Mouse (Mus musculus) layer of hippocampus, adult 2 months (tissue): ENCODE data around the gene A630095N17Rik. TPM values are rescaled to one million over a fixed set of nuclear protein-coding genes. Genes with fewer than 3 reads are reported as not detected.

Experiments
- DNase-seq, 2 experiments: peaks; one replicate each; pipeline ENCODE4 v3.0.0; 2022; ENCODE audit warnings: low spot score in 2 of 2
- H3K27ac ChIP-seq: fragments of 200-600 bp; 2 replicates; pipeline ENCODE4 v1.8.1; 2022
- H3K4me3 ChIP-seq: fragments of 200-600 bp; 2 replicates; pipeline ENCODE4 v1.8.1; 2022; ENCODE audit warnings: mild to moderate bottlenecking
- CTCF ChIP-seq: fragments of 200-600 bp; conservative IDR thresholded peaks from 2 replicates; pipeline ENCODE4 v1.8.1; 2022; ENCODE audit warnings: antibody characterized with exemption, mild to moderate bottlenecking, moderate library complexity
- microRNA-seq, 2 experiments: library from miRNA; unstranded; fragments of <30 nt; microRNA quantifications; one replicate each; pipeline ENCODE4 v1.2.0; 2021
- total RNA-seq, 2 experiments: library from RNA; stranded (reverse); gene quantifications; 2 replicates each; pipeline ENCODE4 v1.2.3; 2021

A630095N17Rik gene
- total RNA-seq, 2 experiments from 2014 or later: not detected

GRCm38 (mm10) chr1:75191622-75192402 lies 40.1 kb downstream of the A630095N17Rik start, which contains the start of the genes Ankzf1 and Atg9a:
Ankzf1 (plus strand) TSS chr1:75192151.
Atg9a (minus strand) TSS chr1:75192196.
- TF ChIP-seq CTCF: peak; percentile 16; the same call in 1 of the 2 replicates

GRCm38 (mm10) chr1:75191258-75191621 lies 40.7 kb downstream of the A630095N17Rik start:
- TF ChIP-seq CTCF: no peak
- H3K4me3 ChIP-seq: peak overlapping the region; percentile 70
- no peak for DNase-seq

More at GRCm38 (mm10) chr1:75191622-75192402, 40.1 kb downstream of the A630095N17Rik start, which contains the start of the genes Ankzf1 and Atg9a:
- Histone ChIP-seq H3K4me3 (peak within 1 kb of the TSS; percentile 70), H3K27ac (peak within 1 kb of the TSS; percentile 99)
- DNase-seq: peak; percentile 94 to 99

GRCm38 (mm10) chr1:75190577-75190976 lies 41.3 kb downstream of the A630095N17Rik start:
- Histone ChIP-seq H3K27ac (0 out of 2 replicates have a peak overlapping the region, but pooled peaks have one; percentile 99), H3K4me3 (peak overlapping the region; percentile 70)
- DNase-seq: no peak
- TF ChIP-seq CTCF: no peak

More at GRCm38 (mm10) chr1:75191258-75191621, 40.7 kb downstream of the A630095N17Rik start:
- H3K27ac ChIP-seq: peak overlapping the region; percentile 99

DNA sequence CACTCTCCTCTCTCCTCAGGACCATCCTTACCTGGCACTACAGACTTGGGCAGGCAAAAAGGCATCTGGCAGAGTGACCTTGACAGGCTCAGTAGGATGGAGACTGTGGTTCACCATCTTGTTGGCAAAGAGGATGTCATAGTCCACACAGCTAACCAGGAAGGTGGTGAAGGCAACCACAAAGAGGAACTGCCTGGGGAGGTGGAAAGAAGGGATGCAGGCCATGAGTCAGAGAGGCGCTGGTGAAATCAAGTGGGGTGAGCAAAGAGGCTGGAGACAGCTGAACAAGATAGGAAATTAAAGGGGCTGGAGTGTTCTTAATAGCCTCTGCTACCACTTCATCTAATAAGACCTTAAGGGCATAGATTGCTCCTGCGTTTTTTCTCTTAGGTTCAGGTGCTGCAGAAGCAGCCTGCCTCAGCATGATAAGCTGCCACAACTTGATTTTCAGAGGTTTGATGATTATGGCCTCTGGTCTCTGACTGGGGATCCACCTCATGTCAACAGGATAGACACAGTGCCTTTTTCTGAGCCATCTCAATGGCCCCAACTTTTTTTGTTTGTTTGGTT lies 43.9 kb downstream of the A630095N17Rik start:
- DNase-seq: no peak

DNA sequence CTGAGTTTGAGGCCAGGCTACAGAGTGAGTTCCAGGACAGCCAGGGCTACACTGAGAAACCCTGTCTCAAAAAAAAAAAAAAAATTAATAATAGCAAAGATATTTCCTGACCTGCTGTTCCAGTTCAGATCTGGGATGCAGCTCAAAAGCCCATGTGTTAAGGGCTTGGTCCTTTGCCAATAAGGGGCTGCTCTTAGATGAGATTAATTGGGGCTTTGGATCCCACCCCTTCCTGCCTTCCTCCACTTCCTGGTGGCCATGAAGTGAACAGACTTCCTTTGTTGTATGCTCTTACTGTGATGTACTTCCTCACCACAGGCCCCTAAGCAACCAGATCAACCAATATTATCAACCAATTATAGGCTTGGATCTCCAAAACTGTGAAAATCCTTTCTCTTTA lies 44.8 kb downstream of the A630095N17Rik start:
- no peak for TF ChIP-seq CTCF
- H3K4me3 ChIP-seq: no peak overlapping the region
- H3K27ac ChIP-seq: no peak overlapping the region
- DNase-seq: no peak

More for the DNA sequence above, 43.9 kb downstream of the A630095N17Rik start:
- no peak overlapping the region for H3K27ac ChIP-seq
- no peak overlapping the region for H3K4me3 ChIP-seq
- no peak for TF ChIP-seq CTCF

- Histone ChIP-seq H3K27ac (no peak overlapping the region), H3K4me3 (no peak overlapping the region)
- no peak for DNase-seq
- TF ChIP-seq CTCF: no peak
These were observed 46.4 kb downstream of the A630095N17Rik start for GRCm38 (mm10) chr1:75185495-75185894.

GRCm38 (mm10) chr1:75182160-75182559 lies 49.7 kb downstream of the A630095N17Rik start:
- H3K27ac ChIP-seq: no peak overlapping the region
- peak; percentile 61 for TF ChIP-seq CTCF
- DNase-seq: no peak
- no peak overlapping the region for H3K4me3 ChIP-seq

DNA sequence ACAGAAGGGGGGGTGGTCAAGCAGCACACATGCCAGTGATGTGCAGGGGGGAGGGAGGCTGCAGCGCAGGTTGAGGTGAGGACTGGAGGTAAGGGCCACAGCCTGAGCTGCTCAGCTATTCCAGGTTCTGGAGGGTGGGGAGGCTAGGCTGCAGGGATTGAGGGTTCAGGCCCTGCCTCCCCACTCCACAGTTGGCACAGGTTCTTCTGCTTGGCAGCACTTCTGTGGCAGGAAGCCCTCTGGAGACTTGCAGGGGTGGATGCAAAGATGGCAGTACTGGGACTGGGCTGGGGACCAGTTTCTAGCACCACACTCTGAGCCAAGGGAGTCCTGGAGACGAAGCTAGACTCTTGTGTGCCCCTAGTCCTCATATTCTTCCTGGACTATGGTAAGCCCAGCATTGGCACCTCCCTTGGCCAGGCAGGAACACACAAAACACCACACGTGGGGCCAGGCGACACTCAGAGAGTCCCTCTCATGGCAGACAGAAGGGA lies 50.5 kb downstream of the A630095N17Rik start:
- DNase-seq: no peak
- no peak overlapping the region for H3K4me3 ChIP-seq
- no peak for TF ChIP-seq CTCF
- no peak overlapping the region for H3K27ac ChIP-seq

GRCm38 (mm10) chr1:75180741-75181140 lies 51.2 kb downstream of the A630095N17Rik start:
- H3K27ac ChIP-seq: no peak overlapping the region
- TF ChIP-seq CTCF: no peak
- no peak for DNase-seq
- peak overlapping the region; percentile 77; the same call in 1 of the 2 replicates for H3K4me3 ChIP-seq

DNA sequence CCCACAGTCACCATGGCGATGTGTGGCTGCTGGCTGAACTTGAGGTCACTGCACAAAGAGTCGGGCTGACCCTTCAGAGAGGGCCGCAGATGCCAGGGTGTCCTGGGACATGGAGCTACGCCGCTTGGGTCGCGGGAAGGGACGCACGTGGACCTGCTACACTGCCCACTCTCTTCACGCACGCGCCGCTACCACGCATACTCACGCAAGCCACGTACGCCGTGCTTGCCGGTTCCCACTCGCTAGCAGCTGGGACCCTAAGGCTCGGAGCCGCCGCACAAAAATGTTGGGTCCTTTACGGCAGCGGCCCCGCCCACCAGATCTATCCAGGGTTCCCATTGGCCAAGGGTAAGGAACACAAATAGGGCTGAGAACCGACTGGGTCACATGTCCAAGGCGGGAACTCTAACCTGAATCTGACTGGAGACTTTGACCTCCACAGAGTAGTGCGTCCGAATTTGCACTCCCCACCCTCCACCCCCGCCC lies 51.8 kb downstream of the A630095N17Rik start, which contains the start of gene Abcb6:
TSS of gene Abcb6 (minus strand) at position 288 of the 486 bp plus-strand sequence.
- no peak for TF ChIP-seq CTCF
- Histone ChIP-seq H3K4me3 (peak within 1 kb of the TSS; percentile 77), H3K27ac (peak within 1 kb of the TSS; percentile 82)
- DNase-seq: peak; percentile 86 to 94

- H3K4me3 ChIP-seq: peak overlapping the region; percentile 77
- no peak for TF ChIP-seq CTCF
- peak overlapping the region; percentile 82 for H3K27ac ChIP-seq
- DNase-seq: peak; percentile 44 to 47
These were observed 52.4 kb downstream of the A630095N17Rik start for GRCm38 (mm10) chr1:75179334-75180104.

Small RNA genes lying within 50 kb of the gene (microRNA-seq; reads per million reads assigned to microRNA genes)
- gene Gm27943: 0 reads per million in 2 experiments

Other genes with a start within 250 kb of the A630095N17Rik start
- gene Nhej1, start 106.9 kb downstream of the A630095N17Rik start, total RNA-seq: 1 to 10 TPM; 1.9 to 2.0 TPM
- gene Slc23a3, start 98.2 kb downstream of the A630095N17Rik start, total RNA-seq: under 1 TPM in 1 of 2 experiments, not detected in 1; 0.23 TPM
- 10 to 100 TPM; 31.2 to 32.0 TPM for gene Cnppd1, start 89.4 kb downstream of the A630095N17Rik start, total RNA-seq
- 100 to 1,000 TPM; 178 to 179 TPM for gene Retreg2, start 89.3 kb downstream of the A630095N17Rik start, total RNA-seq
- gene Zfand2b, start 63.5 kb downstream of the A630095N17Rik start, total RNA-seq: 10 to 100 TPM; 31.9 to 41.8 TPM
- 10 to 100 TPM; 26.9 to 31.4 TPM for gene Abcb6, start 51.7 kb downstream of the A630095N17Rik start, total RNA-seq
- gene Ankzf1, start 40.0 kb downstream of the A630095N17Rik start, total RNA-seq: 10 to 100 TPM; 28.4 to 30.4 TPM
- gene Atg9a, start 39.9 kb downstream of the A630095N17Rik start, total RNA-seq: 100 to 1,000 TPM; 106 to 113 TPM
- 10 to 100 TPM; 16.9 to 17.7 TPM for gene Glb1l, start 21.3 kb downstream of the A630095N17Rik start, total RNA-seq
- gene Stk16, start 21.3 kb downstream of the A630095N17Rik start, total RNA-seq: 10 to 100 TPM; 88.6 to 93.7 TPM
- 100 to 1,000 TPM; 533 to 543 TPM for gene Tuba4a, start 12.2 kb downstream of the A630095N17Rik start, total RNA-seq
- gene Dnajb2, start 4.3 kb upstream of the A630095N17Rik start, total RNA-seq: 10 to 100 TPM; 69.6 to 82.8 TPM
- gene Ptprn, start 32.4 kb upstream of the A630095N17Rik start, total RNA-seq: 100 to 1,000 TPM; 395 to 416 TPM
- gene Resp18, start 46.3 kb upstream of the A630095N17Rik start, total RNA-seq: 100 to 1,000 TPM in 1 of 2 experiments, 10 to 100 TPM in 1; 82.5 to 106 TPM
- gene Dnpep, start 85.9 kb upstream of the A630095N17Rik start, total RNA-seq: 10 to 100 TPM; 49.1 to 50.0 TPM
- under 1 TPM; 0.88 to 1.00 TPM for gene Des, start 128.2 kb upstream of the A630095N17Rik start, total RNA-seq
- gene Speg, start 143.2 kb upstream of the A630095N17Rik start, total RNA-seq: 100 to 1,000 TPM; 168 to 179 TPM
- gene Gmppa, start 203.8 kb upstream of the A630095N17Rik start, total RNA-seq: 10 to 100 TPM; 72.9 to 76.0 TPM
- 1 to 10 TPM; 5.5 to 7.1 TPM for gene Asic4, start 218.3 kb upstream of the A630095N17Rik start, total RNA-seq
- 10 to 100 TPM; 80.5 to 86.6 TPM for gene Chpf, start 247.2 kb upstream of the A630095N17Rik start, total RNA-seq
- gene Tmem198, start 247.4 kb upstream of the A630095N17Rik start, total RNA-seq: 10 to 100 TPM; 64.0 to 65.4 TPM